Mouse (Mus musculus): ENCODE measurements around the gene Jade1. TPM values are rescaled to one million over a fixed set of nuclear protein-coding genes. Genes with fewer than 3 reads are reported as not detected.
A peak's percentile ranks its signal among the peaks of the same experiment; 100 is the strongest.

The Jade1 gene
- polyA plus RNA-seq, 1 experiment, result 201 TPM

- H3K36me3 ChIP-seq (ENCODE audit: control insufficient read depth, insufficient read depth, low read length, poor library complexity, severe bottlenecking), result peaks cover 95% of the 10 kb centered on the region
- peaks cover 4% of the 10 kb centered on the region for H3K4me1 ChIP-seq (ENCODE audit: control insufficient read depth, insufficient read depth, low read length)
- no peak overlapping the region for H3K4me3 ChIP-seq (ENCODE audit: low read depth, low read length)
- H3K9me3 ChIP-seq (replicated peaks; ENCODE audit: control insufficient read depth, insufficient read depth, low read length, poor library complexity, severe bottlenecking), result no peaks in the 10 kb centered on the region
- no peak overlapping the region for H3K27ac ChIP-seq (ENCODE audit: insufficient read depth, low read length)
- TF ChIP-seq POLR2A (IDR thresholded peaks at IDR 0.05; ENCODE audit: insufficient read depth, low read length) (no peak), CTCF (IDR thresholded peaks at IDR 0.05; ENCODE audit: low read depth, low read length) (peak; percentile 27)
- H3K9ac ChIP-seq (ENCODE audit: low read depth, poor library complexity, severe bottlenecking), result no peak overlapping the region
- H3K27me3 ChIP-seq (ENCODE audit: control insufficient read depth, insufficient read depth, low read length, poor library complexity, severe bottlenecking), result no peaks in the 10 kb centered on the region
Measured at GRCm38 (mm10) chr3:41599806-41600589, 44.5 kb downstream of the Jade1 start.

GRCm38 (mm10) chr3:41601226-41602020 is 45.9 kb downstream of the Jade1 start:
- Histone ChIP-seq H3K4me1 (ENCODE audit: control insufficient read depth, insufficient read depth, low read length) (peaks cover 4% of the 10 kb centered on the region), H3K27me3 (ENCODE audit: control insufficient read depth, insufficient read depth, low read length, poor library complexity, severe bottlenecking) (no peaks in the 10 kb centered on the region), H3K9ac (ENCODE audit: low read depth, poor library complexity, severe bottlenecking) (no peak overlapping the region), H3K9me3 (replicated peaks; ENCODE audit: control insufficient read depth, insufficient read depth, low read length, poor library complexity, severe bottlenecking) (no peaks in the 10 kb centered on the region), H3K27ac (ENCODE audit: insufficient read depth, low read length) (0 out of 2 replicates have a peak overlapping the region, but pooled peaks have one; percentile 21), H3K36me3 (ENCODE audit: control insufficient read depth, insufficient read depth, low read length, poor library complexity, severe bottlenecking) (peaks cover 96% of the 10 kb centered on the region), H3K4me3 (ENCODE audit: low read depth, low read length) (no peak overlapping the region)
- TF ChIP-seq EP300 (IDR thresholded peaks at IDR 0.05; ENCODE audit: insufficient read depth, low read depth, low read length), result no peak
- no peak for TF ChIP-seq CTCF (IDR thresholded peaks at IDR 0.05; ENCODE audit: low read depth, low read length)
- TF ChIP-seq POLR2A (IDR thresholded peaks at IDR 0.05; ENCODE audit: insufficient read depth, low read length), result no peak

- TF ChIP-seq CTCF (IDR thresholded peaks at IDR 0.05; ENCODE audit: low read depth, low read length), result no peak
- no peak for TF ChIP-seq EP300 (IDR thresholded peaks at IDR 0.05; ENCODE audit: insufficient read depth, low read depth, low read length)
- no peak for TF ChIP-seq POLR2A (IDR thresholded peaks at IDR 0.05; ENCODE audit: insufficient read depth, low read length)
- Histone ChIP-seq H3K4me1 (ENCODE audit: control insufficient read depth, insufficient read depth, low read length) (peaks cover 4% of the 10 kb centered on the region), H3K27ac (ENCODE audit: insufficient read depth, low read length) (0 out of 2 replicates have a peak overlapping the region, but pooled peaks have one; percentile 11), H3K9me3 (replicated peaks; ENCODE audit: control insufficient read depth, insufficient read depth, low read length, poor library complexity, severe bottlenecking) (no peaks in the 10 kb centered on the region), H3K4me3 (ENCODE audit: low read depth, low read length) (no peak overlapping the region), H3K9ac (ENCODE audit: low read depth, poor library complexity, severe bottlenecking) (no peak overlapping the region), H3K27me3 (ENCODE audit: control insufficient read depth, insufficient read depth, low read length, poor library complexity, severe bottlenecking) (no peaks in the 10 kb centered on the region), H3K36me3 (ENCODE audit: control insufficient read depth, insufficient read depth, low read length, poor library complexity, severe bottlenecking) (peaks cover 95% of the 10 kb centered on the region)
Measured at GRCm38 (mm10) chr3:41602933-41603332, 47.4 kb downstream of the Jade1 start.

GRCm38 (mm10) chr3:41603470-41604019 is 48.0 kb downstream of the Jade1 start:
- Histone ChIP-seq H3K9me3 (replicated peaks; ENCODE audit: control insufficient read depth, insufficient read depth, low read length, poor library complexity, severe bottlenecking) (no peaks in the 10 kb centered on the region), H3K36me3 (ENCODE audit: control insufficient read depth, insufficient read depth, low read length, poor library complexity, severe bottlenecking) (peaks cover 95% of the 10 kb centered on the region), H3K27ac (ENCODE audit: insufficient read depth, low read length) (peak overlapping the region; percentile 4; the same call in 1 of the 2 replicates)

GRCm38 (mm10) chr3:41604629-41605321 is 49.2 kb downstream of the Jade1 start:
- H3K9me3 ChIP-seq (replicated peaks; ENCODE audit: control insufficient read depth, insufficient read depth, low read length, poor library complexity, severe bottlenecking), result no peaks in the 10 kb centered on the region
- TF ChIP-seq POLR2A (IDR thresholded peaks at IDR 0.05; ENCODE audit: insufficient read depth, low read length) (no peak), EP300 (IDR thresholded peaks at IDR 0.05; ENCODE audit: insufficient read depth, low read depth, low read length) (no peak), CTCF (IDR thresholded peaks at IDR 0.05; ENCODE audit: low read depth, low read length) (no peak)
- peaks cover 96% of the 10 kb centered on the region for H3K36me3 ChIP-seq (ENCODE audit: control insufficient read depth, insufficient read depth, low read length, poor library complexity, severe bottlenecking)
- H3K9ac ChIP-seq (ENCODE audit: low read depth, poor library complexity, severe bottlenecking), result no peak overlapping the region
- no peaks in the 10 kb centered on the region for H3K4me1 ChIP-seq (ENCODE audit: control insufficient read depth, insufficient read depth, low read length)
- H3K4me3 ChIP-seq (ENCODE audit: low read depth, low read length), result no peak overlapping the region
- no peaks in the 10 kb centered on the region for H3K27me3 ChIP-seq (ENCODE audit: control insufficient read depth, insufficient read depth, low read length, poor library complexity, severe bottlenecking)
- no peak overlapping the region for H3K27ac ChIP-seq (ENCODE audit: insufficient read depth, low read length)

More at GRCm38 (mm10) chr3:41603470-41604019, 48.0 kb downstream of the Jade1 start:
- Histone ChIP-seq H3K4me3 (ENCODE audit: low read depth, low read length) (no peak overlapping the region), H3K4me1 (ENCODE audit: control insufficient read depth, insufficient read depth, low read length) (peaks cover 4% of the 10 kb centered on the region), H3K27me3 (ENCODE audit: control insufficient read depth, insufficient read depth, low read length, poor library complexity, severe bottlenecking) (no peaks in the 10 kb centered on the region), H3K9ac (ENCODE audit: low read depth, poor library complexity, severe bottlenecking) (no peak overlapping the region)
- no peak for TF ChIP-seq POLR2A (IDR thresholded peaks at IDR 0.05; ENCODE audit: insufficient read depth, low read length)
- TF ChIP-seq CTCF (IDR thresholded peaks at IDR 0.05; ENCODE audit: low read depth, low read length), result no peak
- TF ChIP-seq EP300 (IDR thresholded peaks at IDR 0.05; ENCODE audit: insufficient read depth, low read depth, low read length), result no peak
